Mouse (Mus musculus): ENCODE results near the gene Mrps11. TPM values are rescaled to one million over a fixed set of nuclear protein-coding genes. Genes with fewer than 3 reads are reported as not detected.

Mrps11 gene
- total RNA-seq, 2 experiments from 2014 or later: 42.8 to 46.5 TPM

GRCm38 (mm10) chr7:78766019-78766683 lies 16.8 kb upstream of the Mrps11 start:
- Histone ChIP-seq H3K4me3 (peak overlapping the region; percentile 39), H3K27ac (peak overlapping the region; percentile 20; the same call in 1 of the 2 replicates)
- DNase-seq (ENCODE audit: low spot score in 2 of 2): peak; percentile 85 to 94
- peak; percentile 95 for TF ChIP-seq CTCF (conservative IDR thresholded peaks at IDR 0.05)

GRCm38 (mm10) chr7:78767929-78768531 lies 14.9 kb upstream of the Mrps11 start:
- no peak for DNase-seq (ENCODE audit: low spot score in 2 of 2)
- no peak for TF ChIP-seq CTCF (conservative IDR thresholded peaks at IDR 0.05)
- no peak overlapping the region for H3K4me3 ChIP-seq
- H3K27ac ChIP-seq: no peak overlapping the region

GRCm38 (mm10) chr7:78769075-78769652 lies 13.8 kb upstream of the Mrps11 start:
- no peak overlapping the region for H3K4me3 ChIP-seq
- DNase-seq (ENCODE audit: low spot score in 2 of 2): no peak
- TF ChIP-seq CTCF (conservative IDR thresholded peaks at IDR 0.05): no peak
- no peak overlapping the region for H3K27ac ChIP-seq

- no peak for DNase-seq (ENCODE audit: low spot score in 2 of 2)
- H3K4me3 ChIP-seq: no peak overlapping the region
- TF ChIP-seq CTCF (conservative IDR thresholded peaks at IDR 0.05): no peak
- no peak overlapping the region for H3K27ac ChIP-seq
Observed at GRCm38 (mm10) chr7:78770936-78771335, 12.0 kb upstream of the Mrps11 start.

- H3K27ac ChIP-seq: no peak overlapping the region
- H3K4me3 ChIP-seq: no peak overlapping the region
- no peak for TF ChIP-seq CTCF (conservative IDR thresholded peaks at IDR 0.05)
- no peak for DNase-seq (ENCODE audit: low spot score in 2 of 2)
Observed at GRCm38 (mm10) chr7:78778741-78779140, 4.2 kb upstream of the Mrps11 start.

- TF ChIP-seq CTCF (conservative IDR thresholded peaks at IDR 0.05): no peak
- Histone ChIP-seq H3K4me3 (no peak overlapping the region), H3K27ac (no peak overlapping the region)
- no peak for DNase-seq (ENCODE audit: low spot score in 2 of 2)
Observed at GRCm38 (mm10) chr7:78785906-78786305, 3.0 kb downstream of the Mrps11 start.

GRCm38 (mm10) chr7:78787793-78788380 lies 5.0 kb downstream of the Mrps11 start:
- Histone ChIP-seq H3K4me3 (no peak overlapping the region), H3K27ac (no peak overlapping the region)
- peak; percentile 64 to 74 for DNase-seq (ENCODE audit: low spot score in 2 of 2)
- no peak for TF ChIP-seq CTCF (conservative IDR thresholded peaks at IDR 0.05)

DNA sequence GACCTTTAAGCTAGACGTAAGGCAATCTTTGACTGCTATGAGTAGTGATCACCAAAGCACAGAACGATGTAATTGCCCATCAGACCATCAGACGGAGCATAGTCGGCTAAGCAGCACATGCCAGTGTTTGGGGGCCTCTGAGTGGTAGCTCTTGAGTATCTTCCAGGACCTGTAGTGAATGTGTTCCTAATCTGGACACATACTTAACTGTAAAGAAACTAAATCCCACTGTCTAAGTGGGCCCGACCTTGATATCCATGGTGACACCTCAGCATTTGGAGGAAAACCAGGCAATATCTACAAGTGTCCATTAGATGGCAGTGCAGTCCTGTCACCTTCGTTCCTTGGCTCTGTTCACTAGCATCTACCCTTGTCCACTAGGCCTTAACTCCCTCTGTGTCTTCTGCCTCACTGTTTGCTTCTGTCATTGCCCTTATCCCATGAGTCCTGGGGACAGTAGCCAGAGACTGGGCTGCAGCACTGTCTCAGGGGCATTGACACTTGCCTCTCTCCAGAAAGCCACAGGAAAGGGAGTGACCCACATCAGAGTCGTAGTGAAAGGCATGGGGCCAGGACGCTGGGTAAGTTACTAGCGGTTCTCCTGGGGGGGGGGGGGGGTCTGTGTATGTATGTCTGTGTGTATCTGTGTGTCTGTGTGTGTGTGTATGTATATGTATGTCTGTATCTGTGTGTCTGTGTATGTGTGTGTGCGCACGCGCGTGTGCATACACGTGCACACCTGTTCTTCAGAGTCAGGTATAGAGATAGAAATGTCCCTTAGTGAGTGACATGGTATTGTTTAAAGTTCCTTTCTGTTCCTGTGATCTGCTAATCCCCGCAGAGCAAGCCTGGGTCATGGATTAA lies 8.7 kb downstream of the Mrps11 start:
- Histone ChIP-seq H3K4me3 (no peak overlapping the region), H3K27ac (no peak overlapping the region)
- TF ChIP-seq CTCF (conservative IDR thresholded peaks at IDR 0.05): peak; percentile 95
- peak; percentile 50 to 51 for DNase-seq (ENCODE audit: low spot score in 2 of 2)

DNA sequence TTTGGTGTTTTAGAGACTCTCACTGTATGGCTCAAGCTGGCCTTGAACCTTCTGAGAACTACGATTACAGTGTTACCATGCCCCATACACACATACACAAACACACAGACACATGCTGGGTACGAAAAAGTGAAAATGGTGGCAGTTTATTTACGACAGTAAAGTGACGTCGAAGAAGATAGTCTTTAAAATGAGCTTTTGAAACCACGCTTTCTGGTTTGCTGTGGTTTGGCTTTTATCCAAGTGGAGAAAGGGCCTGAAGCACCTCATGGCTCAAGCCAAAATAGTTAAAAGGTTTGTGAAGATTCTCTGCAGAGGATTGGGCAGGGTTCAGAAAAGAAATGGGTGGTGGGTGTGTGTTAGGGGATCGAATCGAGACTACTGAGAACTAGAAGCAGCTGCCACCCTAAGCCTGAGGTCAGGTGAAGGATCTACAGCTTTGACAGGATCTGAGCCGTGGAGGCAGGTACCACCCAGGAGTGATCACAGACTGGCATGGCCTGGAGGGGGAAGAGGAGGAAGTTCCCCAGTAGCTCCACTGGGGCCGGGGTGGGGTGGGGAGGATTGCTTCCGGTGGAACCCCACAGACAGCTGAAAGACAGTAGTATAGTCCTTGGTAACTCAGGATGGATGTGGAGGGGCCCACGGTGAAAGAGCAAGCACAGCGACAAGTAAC lies 11.1 kb downstream of the Mrps11 start:
- TF ChIP-seq CTCF (conservative IDR thresholded peaks at IDR 0.05): no peak
- H3K27ac ChIP-seq: no peak overlapping the region
- DNase-seq (ENCODE audit: low spot score in 2 of 2): no peak
- no peak overlapping the region for H3K4me3 ChIP-seq

- DNase-seq (ENCODE audit: low spot score in 2 of 2): no peak
- no peak overlapping the region for H3K4me3 ChIP-seq
- H3K27ac ChIP-seq: no peak overlapping the region
- TF ChIP-seq CTCF (conservative IDR thresholded peaks at IDR 0.05): no peak
Observed at GRCm38 (mm10) chr7:78794571-78795092, 11.7 kb downstream of the Mrps11 start.

DNA sequence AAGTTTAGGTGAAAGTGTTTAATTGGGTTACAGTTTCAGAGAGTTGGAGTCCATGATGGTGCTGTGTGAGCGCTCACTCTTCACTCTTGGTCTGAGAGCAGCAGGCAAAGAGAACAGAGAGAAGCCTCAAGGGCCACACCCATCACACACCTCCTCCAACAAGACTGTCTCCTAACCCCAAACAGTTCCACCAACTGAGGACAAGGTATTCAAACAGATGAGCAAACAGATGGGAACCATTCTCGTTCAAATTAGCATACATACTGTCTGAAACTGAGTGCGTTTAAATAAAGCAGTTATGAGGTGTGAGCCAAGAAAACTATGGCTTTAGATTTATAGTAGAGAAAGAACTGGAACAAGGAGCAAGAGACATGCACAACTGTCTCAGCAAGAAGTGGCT lies 13.7 kb downstream of the Mrps11 start:
- Histone ChIP-seq H3K27ac (no peak overlapping the region), H3K4me3 (no peak overlapping the region)
- no peak for TF ChIP-seq CTCF (conservative IDR thresholded peaks at IDR 0.05)
- DNase-seq (ENCODE audit: low spot score in 2 of 2): no peak

Measured in layer of hippocampus, adult 2 months (tissue).